Mouse (Mus musculus): Measurements from ENCODE around the gene Rundc3a.
"Not testable (repeated sequence)": the region's sequence is repeated elsewhere in the genome, so short reads cannot be mapped to it uniquely, and the experiment has no call there.

Gene Rundc3a

GRCm38 (mm10) chr11:102369263-102369662 is 23.9 kb upstream of the Rundc3a start:
- no peak for DNase-seq

GRCm38 (mm10) chr11:102370285-102370684 is 22.9 kb upstream of the Rundc3a start:
- DNase-seq = no peak

- DNase-seq = no peak
These were observed 21.1 kb upstream of the Rundc3a start for GRCm38 (mm10) chr11:102371926-102372685.

- no peak for DNase-seq
These were observed 20.3 kb upstream of the Rundc3a start for GRCm38 (mm10) chr11:102372936-102373335.

GRCm38 (mm10) chr11:102373646-102374045 is 19.6 kb upstream of the Rundc3a start:
- no peak for DNase-seq

GRCm38 (mm10) chr11:102374108-102374725 is 19.0 kb upstream of the Rundc3a start:
- no peak for DNase-seq

- no peak for DNase-seq
These were observed 17.7 kb upstream of the Rundc3a start for GRCm38 (mm10) chr11:102375196-102376173.

- DNase-seq = no peak
These were observed 16.9 kb upstream of the Rundc3a start for GRCm38 (mm10) chr11:102376196-102376835.

GRCm38 (mm10) chr11:102377186-102377585 is 16.0 kb upstream of the Rundc3a start:
- no peak for DNase-seq

GRCm38 (mm10) chr11:102380091-102380490 is 13.1 kb upstream of the Rundc3a start:
- no peak for DNase-seq

- DNase-seq = no peak
These were observed 11.7 kb upstream of the Rundc3a start for GRCm38 (mm10) chr11:102381341-102382100.

- DNase-seq = no peak
These were observed 10.4 kb upstream of the Rundc3a start for GRCm38 (mm10) chr11:102382794-102383193.

GRCm38 (mm10) chr11:102383365-102384136 is 9.7 kb upstream of the Rundc3a start:
- DNase-seq = peak; percentile 27

GRCm38 (mm10) chr11:102384418-102384817 is 8.8 kb upstream of the Rundc3a start:
- DNase-seq = peak; percentile 52

- no peak for DNase-seq
These were observed 8.1 kb upstream of the Rundc3a start for GRCm38 (mm10) chr11:102385075-102385474.

GRCm38 (mm10) chr11:102386121-102386520 is 7.1 kb upstream of the Rundc3a start:
- DNase-seq = no peak

GRCm38 (mm10) chr11:102389436-102389835 is 3.8 kb upstream of the Rundc3a start:
- not testable (repeated sequence) for DNase-seq

GRCm38 (mm10) chr11:102392441-102393237 is 564 bp upstream of the Rundc3a start:
- DNase-seq = no peak

GRCm38 (mm10) chr11:102393719-102394420 is 667 bp downstream of the Rundc3a start:
- peak; percentile 50 for DNase-seq

All from right cerebral cortex, adult 18-20 months (tissue).